Mouse (Mus musculus) T-helper 17 cell (primary cell): ENCODE measurements around the gene Dvl2.

Experiments used
- in situ Hi-C, 2 experiments: fragments of 300-600 bp; cut with MboI, MseI; formaldehyde crosslinking; loops; 1 replicate in 1 of 2; 2 replicates in 1 of 2; pipeline ENCODE4 v1.15.1; 2025; ENCODE audit warnings: high pct_unique_total_duplicates in 2 of 2

Gene Dvl2

DNA sequence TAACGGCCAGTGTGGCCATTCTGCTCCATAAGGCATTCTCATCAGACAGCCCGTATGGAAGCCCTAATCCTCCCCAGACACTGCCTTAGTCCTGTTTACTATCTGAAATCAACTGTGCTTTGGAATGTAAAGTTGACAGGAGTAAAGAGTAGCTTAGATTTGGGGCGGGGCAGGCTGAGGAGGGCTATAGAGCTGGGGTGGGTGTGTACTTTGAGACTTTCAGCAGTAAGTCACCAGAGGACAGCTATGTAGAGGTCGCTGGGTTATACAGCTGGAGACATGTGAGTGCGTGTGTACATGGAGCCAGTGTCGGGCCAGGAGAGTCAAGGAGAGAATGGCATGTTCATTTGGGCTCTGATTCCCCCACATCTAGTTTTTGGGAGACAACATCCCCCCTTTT lies 59.5 kb downstream of the Dvl2 start:
- in situ Hi-C loops: loop anchor here in 1 of 2 experiments (5.0 to 10.0 kb wide), 2 partner anchors 115 to 137 kb away; no protein-coding TSS in a partner anchor
